Mouse (Mus musculus): ENCODE results near the gene Hacd2.

GRCm38 (mm10) chr16:35054432-35055193, 32.4 kb downstream of the Hacd2 start:
- TF ChIP-seq CTCF (IDR thresholded peaks at IDR 0.05; ENCODE audit: control insufficient read depth, insufficient read depth, low read length) (no peak), POLR2A (IDR thresholded peaks at IDR 0.05; ENCODE audit: borderline replicate concordance, control insufficient read depth, low read depth, low read length) (no peak)
